Mouse (Mus musculus): ENCODE results near the gene H2-M10.2.

Gene H2-M10.2

DNA sequence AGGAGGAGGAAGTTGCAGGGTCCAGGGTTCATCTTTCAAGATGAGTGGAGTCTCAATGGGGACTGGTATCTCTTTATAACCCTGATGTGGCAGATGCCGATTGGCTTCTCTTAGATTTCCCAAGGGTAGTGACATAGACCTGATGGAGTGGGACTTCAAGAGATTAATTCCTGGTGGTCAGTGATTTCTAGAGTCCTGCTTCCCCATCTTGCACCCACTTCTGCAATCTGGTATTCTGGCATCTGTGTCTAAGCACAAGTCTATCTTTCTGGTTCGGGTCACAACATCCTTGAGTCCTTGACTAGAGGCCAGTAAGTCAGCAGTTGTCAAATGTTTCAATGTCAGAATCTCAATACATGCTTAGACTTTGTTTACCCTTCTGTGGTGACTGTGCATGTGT lies at the start of gene H2-M10.2:
Gene H2-M10.2 (minus strand): TSS at position 101 of the 400 bp plus-strand sequence.
- DNase-seq (ENCODE audit: low read depth, low spot score), result no peak

DNA sequence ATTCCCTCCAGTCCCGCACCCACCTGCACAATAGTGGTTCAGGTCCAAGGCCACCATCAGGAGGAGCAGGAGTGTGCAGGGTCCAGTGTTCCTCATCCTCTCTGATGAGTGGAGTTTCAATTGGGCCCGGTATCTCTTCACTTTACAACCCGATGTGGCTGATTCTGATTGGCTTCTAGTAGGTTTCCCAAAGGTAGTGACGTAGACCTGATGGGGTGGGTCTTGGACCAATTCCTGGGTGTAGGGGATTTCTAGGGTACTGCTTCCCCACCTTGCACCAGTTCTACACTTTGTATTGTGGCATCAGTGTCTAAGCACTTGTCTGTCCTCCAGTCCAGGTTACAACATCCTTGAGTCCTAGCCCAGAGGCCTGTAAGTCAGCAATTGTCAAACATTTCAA lies 39.8 kb upstream of the H2-M10.2 start, which contains the start of gene H2-M10.1:
Gene H2-M10.1 (minus strand): TSS at position 101 of the 400 bp plus-strand sequence.
- no peak for DNase-seq (ENCODE audit: low read depth, low spot score)

DNA sequence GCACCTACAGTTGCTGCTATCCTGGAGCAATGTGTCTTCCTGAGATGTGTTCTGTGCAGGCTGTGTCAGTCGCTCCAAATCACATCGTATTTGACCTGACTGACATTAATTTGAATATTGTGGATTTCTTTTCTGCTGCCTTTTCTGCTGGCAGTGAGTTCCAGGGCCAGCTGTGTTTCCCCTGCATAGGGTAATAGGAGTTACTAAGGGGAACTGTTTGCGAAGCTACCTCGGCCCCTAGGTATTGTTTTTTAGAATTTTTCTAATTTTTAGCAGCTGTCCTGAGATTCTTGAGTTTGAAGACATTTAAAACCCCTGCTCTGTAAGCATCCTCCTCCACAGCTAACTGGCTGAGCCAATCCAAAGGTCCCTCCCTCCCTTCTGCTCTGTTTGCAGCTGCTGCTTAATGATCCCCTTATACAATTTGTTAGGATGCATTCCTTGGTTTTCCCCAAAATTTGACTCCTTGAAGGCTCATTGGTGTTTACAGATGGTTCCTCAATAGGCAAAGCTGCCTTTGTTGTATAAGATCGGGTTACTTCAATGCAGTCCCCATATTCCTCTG lies 29.5 kb upstream of the H2-M10.2 start:
- DNase-seq (ENCODE audit: low read depth, low spot score), result no peak

DNA sequence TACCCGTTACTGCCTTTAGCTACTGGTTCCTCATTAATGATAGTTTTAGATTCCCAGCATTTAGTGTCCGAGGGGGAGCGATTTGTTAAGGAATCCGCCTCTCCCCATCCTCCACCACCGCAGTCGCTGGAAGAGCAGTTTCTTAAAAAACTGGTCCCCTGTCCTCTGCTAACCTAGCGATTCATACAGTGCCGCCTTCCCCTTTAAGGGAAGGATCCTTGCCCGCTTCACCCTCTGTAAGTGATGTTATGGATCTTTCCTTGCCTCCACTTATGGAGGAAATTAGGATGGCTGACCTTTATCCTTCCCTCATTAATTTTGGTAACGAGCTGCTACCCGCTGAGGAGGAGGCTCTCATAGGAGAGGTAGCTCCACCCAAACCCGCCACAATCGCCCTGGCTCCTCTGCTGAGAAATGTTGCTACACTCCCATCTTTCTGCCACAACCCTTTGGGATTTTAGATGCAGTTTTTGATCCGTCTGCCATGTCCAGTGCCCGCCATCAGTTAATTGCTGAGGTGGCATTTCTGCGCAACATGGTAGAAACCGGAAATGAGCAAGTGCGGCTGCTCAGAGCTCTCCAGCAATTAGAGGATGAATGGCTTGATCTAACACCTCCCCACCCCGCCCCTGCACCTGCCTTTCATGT lies 28.9 kb upstream of the H2-M10.2 start:
- DNase-seq (ENCODE audit: low read depth, low spot score), result no peak

DNA sequence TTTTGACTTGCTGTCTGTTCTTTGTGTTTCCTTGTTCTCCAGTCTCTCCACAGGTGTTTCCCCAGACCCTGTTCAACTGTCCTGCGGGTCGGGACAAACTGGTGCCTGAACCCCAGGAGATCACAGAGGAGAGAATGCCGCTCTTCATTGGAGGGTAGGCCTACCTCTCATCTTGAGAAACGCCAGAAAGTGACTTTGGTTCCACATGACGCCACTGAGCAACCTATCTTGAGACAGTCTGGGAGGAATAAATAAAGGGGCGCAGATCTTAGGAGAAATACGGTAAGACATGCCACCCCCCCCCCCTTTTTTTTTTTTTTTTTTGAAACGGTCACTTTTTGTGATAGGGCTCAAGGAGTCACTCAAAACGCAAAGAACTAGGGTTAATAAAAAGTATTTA lies 28.2 kb upstream of the H2-M10.2 start:
- no peak for DNase-seq (ENCODE audit: low read depth, low spot score)

DNA sequence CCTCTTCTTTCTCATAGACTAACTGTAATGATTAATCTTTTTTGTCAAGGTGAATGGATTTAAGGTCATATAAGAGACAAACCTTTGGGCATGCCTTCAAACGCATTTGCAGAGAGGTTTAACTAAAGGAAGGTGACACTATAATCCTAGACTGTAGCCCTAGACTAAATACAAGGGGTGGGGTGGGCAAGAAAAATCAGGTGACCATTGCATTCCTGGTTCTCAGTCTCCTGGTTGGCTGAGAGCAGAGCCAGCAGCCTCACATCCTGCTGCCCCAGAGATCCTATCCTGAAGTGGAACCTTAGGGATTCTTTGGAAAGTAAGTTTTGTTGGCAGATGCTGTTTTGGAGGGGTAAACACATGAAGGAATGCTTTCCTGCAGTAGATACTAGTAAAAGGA lies 23.0 kb upstream of the H2-M10.2 start:
- DNase-seq (ENCODE audit: low read depth, low spot score), result no peak

DNA sequence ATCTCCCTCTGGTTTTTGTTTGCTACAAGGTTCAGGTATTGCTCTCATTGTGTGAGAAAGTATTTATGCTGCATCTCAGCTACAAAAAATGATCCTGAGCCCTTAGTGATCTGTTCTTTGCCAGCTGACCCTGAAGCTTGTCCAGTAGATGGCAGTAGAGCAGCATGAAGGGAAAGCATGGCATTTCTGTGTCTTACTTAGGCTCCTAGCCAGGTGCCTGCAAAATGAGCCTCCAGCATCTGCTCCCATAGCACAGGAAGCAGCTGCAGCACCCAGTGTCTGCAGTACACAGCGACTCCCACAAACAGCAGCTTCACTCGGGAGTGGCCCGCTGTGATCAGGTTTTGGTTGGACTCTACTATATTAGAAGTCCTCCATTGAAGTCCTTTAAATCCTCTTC lies 22.6 kb upstream of the H2-M10.2 start:
- DNase-seq (ENCODE audit: low read depth, low spot score), result peak; percentile 57

DNA sequence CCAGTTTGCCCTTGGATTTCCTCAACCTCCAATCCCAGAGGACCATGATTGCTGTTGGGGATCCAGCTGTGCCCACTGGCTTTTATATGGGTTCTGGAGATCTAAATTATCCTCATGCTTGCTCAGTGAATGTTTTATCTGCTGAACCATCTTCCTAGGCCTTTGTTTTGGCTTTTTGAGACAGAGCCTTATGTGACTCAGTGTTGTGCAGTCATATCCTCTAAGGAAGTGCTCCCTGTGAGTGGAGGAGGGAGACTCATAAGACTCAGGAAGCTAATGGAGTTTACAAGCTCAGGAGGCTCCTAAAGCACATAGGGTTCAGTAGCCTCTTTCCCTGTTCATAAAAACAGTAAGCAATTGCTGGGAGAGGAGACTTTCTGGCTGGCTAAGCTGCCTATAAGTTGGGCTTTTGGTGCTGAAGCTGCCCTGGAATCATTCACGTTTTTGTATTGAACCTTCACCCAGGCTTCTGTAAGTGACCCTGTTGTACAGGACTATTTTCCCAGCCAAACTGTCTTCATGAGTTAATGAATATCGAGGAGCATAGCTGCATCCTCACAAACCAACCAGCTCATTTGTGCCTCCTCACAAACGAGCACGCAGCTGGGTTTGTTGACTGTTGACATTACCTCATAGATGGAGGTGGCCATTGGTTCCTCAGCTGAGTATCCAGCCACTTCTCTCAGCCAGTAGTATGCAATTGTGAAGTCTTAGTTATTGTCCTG lies 4.6 kb downstream of the H2-M10.2 start:
- DNase-seq (ENCODE audit: low read depth, low spot score), result no peak

DNA sequence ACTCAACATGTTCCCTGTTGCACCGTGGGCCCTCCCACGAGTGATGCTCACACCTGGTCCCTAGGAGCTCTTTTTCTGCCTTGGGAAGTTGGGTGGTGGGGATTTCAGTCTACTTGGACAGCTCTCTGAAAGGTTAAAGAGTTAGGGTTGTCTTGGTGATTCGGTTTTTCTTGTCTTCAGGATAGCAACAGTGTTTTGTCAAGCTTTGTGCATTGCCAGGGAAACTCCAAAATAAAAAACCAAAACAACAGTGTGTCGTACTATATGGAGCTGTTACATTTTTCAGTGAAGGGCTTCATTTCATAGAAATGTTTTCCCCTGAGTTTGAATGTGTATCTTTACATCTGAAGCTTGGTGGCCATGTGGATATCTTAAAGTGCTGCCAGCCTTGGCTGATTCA lies 11.5 kb downstream of the H2-M10.2 start:
- DNase-seq (ENCODE audit: low read depth, low spot score), result no peak

DNA sequence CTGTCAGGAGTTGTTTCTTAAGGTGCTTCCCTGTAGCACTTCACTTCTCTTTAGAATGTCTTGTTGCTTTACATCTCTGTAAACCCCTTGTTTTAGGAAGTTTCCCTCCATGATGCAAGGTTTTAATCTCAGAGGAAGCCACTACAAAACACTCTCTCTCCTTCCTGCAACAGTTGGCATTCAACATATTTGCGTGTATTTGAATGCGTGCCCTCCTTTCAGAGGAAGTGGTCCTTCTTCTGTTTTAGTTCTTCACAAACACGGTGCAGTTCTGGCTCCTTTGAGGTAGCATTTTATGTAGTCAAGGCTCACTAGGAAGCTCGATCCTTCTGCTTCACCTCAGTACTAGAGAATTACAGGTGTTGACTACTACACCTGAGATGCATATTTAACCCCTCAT lies 12.5 kb downstream of the H2-M10.2 start:
- DNase-seq (ENCODE audit: low read depth, low spot score), result no peak

DNA sequence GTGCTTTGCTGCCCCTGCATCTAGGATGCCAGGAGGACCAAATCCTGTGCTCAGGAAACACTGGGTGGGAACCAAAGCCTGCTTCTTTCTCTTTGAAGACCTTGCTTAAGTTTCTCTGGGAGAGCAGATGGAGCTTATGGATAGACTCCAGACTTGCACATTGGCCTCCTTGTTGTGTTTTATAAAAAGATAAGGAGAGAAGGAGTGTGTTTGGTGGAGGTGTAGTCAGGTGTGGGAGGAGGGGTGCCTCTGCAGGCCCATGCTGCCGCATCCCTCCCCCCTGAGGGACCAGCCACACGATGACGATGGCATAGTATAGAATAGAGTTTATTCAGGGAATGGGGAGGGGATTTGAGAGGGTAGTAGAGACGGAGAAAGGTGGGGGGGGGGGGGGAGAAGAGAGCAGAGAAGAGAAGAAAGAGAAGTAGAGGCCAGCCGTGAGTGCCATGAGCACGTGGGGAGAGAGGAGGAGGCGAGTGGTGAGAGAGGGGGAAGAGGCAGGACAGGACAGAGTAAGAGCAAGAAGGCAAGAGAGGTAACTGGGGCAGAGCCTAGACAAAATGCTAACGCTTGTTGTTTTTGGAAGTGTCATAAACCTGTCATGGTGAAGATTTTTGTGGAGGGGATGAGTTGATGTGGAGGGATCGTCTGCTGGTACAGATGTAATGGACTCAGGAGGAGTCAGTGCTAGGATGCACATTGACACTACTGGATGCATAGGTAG lies 13.5 kb downstream of the H2-M10.2 start:
- no peak for DNase-seq (ENCODE audit: low read depth, low spot score)

DNA sequence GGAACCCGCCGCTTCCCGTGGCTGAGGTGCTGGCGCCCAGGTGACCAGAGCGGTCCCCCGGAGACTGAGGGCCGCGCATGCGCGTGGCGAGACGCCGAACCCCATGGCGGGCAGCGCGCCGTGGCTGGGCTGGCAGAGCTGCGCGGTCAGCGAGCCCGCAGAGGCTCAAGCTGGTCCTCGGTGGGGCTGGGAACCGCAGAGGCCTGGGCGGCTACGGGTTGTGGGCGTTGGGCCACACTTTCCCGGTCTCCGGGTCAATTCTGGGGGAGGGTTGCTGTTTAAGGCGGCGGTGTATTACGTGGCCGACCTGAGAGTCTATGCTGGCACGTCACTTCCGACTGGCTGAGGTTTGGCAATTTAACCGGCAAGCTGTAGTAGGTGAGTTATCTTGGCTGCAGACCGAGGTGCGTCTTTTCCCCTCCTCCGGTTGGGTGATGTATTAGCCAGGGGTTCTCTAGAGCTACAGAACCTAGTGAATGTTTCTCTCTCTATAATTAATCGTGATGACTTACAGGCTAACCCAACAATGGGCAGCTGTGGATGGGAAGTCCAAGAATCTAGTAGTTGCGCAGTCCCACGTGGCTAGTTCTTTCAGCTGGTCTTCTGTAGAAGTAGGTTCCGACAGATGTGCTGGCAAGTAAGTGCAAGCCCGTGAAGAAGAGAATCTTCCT lies 14.6 kb downstream of the H2-M10.2 start, which contains the start of gene Trim39:
Gene Trim39 (minus strand): TSS at position 662 of the 671 bp plus-strand sequence.
- peak; percentile 70 for DNase-seq (ENCODE audit: low read depth, low spot score)

DNA sequence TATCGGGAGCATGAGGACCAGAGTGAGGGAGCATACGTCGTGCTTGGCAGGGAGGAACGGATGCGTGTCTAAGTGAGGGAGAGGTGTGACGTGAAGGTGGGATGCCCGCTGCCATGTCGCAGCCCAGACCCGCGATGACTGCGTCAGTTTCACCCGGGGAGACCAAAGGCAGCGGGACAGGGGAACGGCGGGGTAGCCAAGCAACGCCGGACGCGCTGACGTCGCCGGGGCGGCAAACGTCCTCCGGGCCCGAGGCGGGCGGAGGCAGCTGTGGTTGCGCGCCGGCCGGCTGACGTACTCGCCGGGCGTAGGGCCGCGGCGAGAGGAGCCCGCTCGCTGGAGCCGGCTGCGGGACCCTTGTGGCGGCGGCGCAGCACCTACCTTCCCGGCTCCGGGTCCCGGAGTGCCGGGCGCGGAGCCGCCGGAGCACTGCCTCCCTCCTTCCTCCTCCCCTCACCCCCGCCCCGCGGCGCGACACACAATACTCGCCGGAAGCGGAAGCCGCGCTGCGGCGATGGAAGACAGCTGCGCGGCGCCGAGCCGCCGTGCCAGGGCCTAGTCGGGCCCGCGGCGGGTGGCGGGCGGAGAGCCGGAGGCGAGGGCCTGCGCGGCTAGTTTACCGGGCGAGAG lies 15.2 kb downstream of the H2-M10.2 start:
- DNase-seq (ENCODE audit: low read depth, low spot score), result peak; percentile 70

DNA sequence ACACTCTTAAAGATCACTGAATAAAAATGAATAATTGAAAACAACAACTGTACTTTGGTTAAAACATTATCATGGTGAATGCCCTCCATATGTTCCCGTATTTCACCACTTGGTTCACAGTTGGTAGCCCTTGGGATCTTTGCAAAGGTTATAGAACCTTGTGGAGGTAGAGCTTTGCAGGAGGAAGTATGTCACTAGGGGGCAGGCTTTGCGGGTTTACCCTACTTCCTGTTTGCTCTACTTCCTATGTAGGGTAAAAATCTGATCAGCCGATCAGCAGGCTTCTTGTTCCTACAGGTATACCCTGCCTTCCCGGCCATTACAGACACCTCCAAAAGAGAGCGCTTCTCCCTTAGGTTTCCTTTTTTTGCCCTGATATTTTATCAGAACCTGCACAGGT lies 20.5 kb downstream of the H2-M10.2 start:
- no peak for DNase-seq (ENCODE audit: low read depth, low spot score)

DNA sequence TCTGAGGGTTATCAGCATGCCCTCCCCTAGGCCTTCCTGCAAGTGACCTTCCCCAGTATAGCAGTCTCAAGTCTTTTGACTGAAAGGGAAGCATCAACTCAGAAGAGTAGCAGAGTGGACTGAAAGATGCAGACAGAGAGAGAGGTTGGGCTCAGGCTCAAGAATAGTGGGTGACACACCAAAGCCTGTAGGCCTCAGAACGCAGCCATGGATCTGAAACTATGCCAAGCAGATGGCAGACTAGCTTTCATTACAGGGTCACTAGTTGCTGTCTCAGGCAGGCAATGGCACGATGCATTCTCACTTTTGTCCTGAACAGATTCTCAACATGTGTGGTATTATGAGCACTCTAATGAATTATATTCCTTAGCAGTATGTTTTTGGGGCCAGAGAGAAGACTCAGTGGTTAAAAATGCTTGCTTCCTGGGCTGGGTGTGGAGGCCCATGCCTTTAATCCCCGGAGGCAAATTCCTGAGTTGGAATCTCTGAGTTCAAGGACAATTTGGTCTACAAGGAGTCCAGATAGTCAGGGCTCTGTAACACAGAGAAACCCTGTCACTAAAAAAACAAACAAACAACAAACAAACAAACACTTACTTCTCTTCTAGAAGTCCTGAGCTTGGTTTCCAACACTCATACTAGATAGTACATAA lies 21.9 kb downstream of the H2-M10.2 start:
- no peak for DNase-seq (ENCODE audit: low read depth, low spot score)

DNA sequence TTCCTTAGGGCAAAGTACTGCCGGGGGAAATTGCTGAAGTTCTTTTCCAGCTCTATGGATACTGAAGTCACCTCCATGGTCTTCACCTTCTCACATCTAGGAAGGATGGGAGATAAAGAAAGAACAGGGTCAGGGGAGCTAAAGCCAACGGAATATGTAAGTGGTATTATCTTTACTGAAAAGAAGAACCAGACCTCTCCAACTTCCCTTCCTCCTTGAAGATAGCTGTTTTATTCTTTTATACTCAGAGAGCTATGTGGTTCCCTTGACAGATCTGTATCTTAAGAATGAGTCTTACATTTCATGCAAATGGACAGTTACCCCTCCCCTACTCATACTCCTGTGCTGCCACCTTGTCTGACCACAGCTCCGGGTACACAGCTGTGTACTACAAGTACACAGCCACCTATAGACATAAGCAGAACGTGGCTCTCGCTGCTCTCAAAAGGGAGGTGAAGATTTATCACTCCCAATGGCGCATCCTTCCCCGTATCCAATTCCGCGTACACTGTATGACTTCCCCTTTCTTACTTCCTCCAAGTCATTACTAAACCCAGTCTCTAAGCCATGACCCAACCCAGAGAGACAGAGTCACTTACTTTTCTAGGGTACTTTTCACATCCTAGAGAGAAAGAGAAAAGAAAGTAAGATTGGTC lies 24.7 kb downstream of the H2-M10.2 start:
- no peak for DNase-seq (ENCODE audit: low read depth, low spot score)

DNA sequence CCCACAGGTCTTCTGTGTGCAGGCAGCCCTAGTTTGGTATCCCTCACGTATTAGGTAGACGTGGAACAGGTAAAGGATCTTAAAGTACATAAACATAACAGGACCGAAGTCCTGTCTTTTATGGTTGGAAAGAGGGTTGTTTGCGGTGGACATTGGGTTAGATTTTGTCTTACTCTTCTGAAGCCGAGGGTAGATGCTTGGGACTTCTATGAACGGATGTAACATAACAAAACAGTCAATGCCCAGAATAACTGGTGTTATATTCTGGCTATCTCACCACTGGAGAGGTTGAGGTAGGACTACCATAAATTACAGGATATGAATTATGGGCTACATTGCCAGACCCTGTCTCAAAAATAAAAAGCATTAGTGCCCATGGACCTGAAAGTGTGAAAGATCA lies 28.3 kb downstream of the H2-M10.2 start, which contains the start of gene Rpp21:
Gene Rpp21 (minus strand): TSS at position 101 of the 400 bp plus-strand sequence.
- DNase-seq (ENCODE audit: low read depth, low spot score), result no peak

DNA sequence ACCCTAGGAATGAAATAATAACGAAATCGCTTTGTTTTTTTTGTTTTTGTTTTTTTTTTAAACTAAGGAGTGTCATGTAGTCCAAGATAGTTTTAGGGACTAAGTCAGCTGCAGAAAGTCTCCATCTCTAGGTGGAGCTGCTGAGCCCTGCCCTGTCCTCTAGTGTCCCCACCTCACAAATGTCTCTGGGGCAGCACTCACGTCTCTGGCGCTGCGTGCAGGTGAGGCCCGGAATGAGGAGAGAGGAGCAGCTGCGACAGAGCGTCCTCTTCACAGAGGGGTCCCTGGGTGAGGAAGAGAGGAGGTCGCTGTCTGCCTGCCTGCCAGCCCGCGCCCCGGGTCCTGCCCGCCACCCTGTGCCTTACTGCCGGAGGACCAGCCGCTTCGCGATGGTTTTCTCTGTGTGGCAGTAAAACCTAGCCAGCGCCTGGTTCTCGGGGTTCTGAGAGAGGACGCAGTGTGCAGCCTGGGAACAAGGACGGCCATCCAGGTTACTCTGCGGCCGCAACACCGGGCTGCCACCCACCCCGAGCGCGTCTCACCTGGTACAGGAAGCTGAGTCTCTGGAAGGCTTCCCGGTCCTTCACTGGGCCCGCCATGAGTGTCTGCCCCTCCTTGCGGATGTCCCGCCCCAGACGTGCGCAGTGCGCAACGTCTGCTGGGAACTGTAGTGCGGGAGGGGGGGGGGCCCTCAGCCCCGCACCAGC lies 28.9 kb downstream of the H2-M10.2 start:
- peak; percentile 68 for DNase-seq (ENCODE audit: low read depth, low spot score)

DNA sequence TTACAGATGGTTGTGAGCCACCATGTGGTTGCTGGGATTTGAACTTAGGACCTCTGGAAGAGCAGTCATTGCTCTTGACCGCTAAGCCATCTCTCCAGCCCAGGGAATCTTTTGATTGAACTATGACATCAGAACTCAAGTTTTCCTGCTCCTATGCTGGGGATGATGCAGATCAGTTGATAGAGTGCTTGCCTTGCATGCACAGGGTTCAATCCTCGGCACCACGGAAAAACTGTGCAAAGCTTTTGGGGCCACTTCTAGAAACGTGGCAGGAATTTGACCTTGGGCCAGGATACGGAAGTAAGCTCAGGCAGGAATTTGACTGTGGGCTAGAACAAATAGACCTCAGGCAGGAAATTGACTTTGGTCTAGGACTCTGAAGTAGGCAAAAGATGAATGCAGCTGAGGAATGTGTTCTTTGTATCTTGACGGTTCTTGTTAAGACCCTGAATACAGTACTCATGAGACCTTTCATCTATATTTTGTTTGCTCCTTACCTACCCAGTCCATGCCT lies 33.1 kb downstream of the H2-M10.2 start:
- DNase-seq (ENCODE audit: low read depth, low spot score), result no peak

All from skeletal muscle tissue, adult 2 months (tissue).